Mouse (Mus musculus) liver, embryonic 12.5 days (tissue): Measurements from ENCODE around the gene Izumo1. TPM values are rescaled to one million over a fixed set of nuclear protein-coding genes. Genes with fewer than 3 reads are reported as not detected.

ENCODE experiments used
- polyA plus RNA-seq: library from polyadenylated mRNA; unstranded; fragments of >200 nt; fragmentation: Nextera tagmentation; extraction: Ambion mirVana; gene quantifications from 2 replicates; pipeline ENCODE4 v1.2.1, GENCODE M21; 2016

Izumo1 gene
- polyA plus RNA-seq, 1 experiment from 2014 or later: 0.20 TPM

Other genes starting within 250 kb of the Izumo1 start
- 170 and 179 TPM in 2 replicates for gene Snrnp70, start 226.1 kb upstream of the Izumo1 start, polyA plus RNA-seq
- gene Kcna7, start 216.2 kb upstream of the Izumo1 start, polyA plus RNA-seq: 0.05 and 0.10 TPM in 2 replicates
- 0.81 and 0.87 TPM in 2 replicates for gene Ntf5, start 208.1 kb upstream of the Izumo1 start, polyA plus RNA-seq
- gene Lhb, start 201.0 kb upstream of the Izumo1 start, polyA plus RNA-seq: not detected in 2 replicates
- gene Gys1, start 187.0 kb upstream of the Izumo1 start, polyA plus RNA-seq: 8.6 and 10.2 TPM in 2 replicates
- gene Ruvbl2, start 183.7 kb upstream of the Izumo1 start, polyA plus RNA-seq: 135 and 141 TPM in 2 replicates
- gene Ftl1, start 161.9 kb upstream of the Izumo1 start, polyA plus RNA-seq: 7,751 and 8,218 TPM in 2 replicates
- 147 and 155 TPM in 2 replicates for gene Bax, start 154.9 kb upstream of the Izumo1 start, polyA plus RNA-seq
- gene Tulp2, start 139.9 kb upstream of the Izumo1 start, polyA plus RNA-seq: 1.9 and 2.0 TPM in 2 replicates
- not detected in 2 replicates for gene Gm45808, start 135.0 kb upstream of the Izumo1 start, polyA plus RNA-seq
- gene Dhdh, start 133.0 kb upstream of the Izumo1 start, polyA plus RNA-seq: 2.8 and 3.1 TPM in 2 replicates
- gene Nucb1, start 111.4 kb upstream of the Izumo1 start, polyA plus RNA-seq: 140 and 146 TPM in 2 replicates
- 157 and 165 TPM in 2 replicates for gene Ppp1r15a, start 95.5 kb upstream of the Izumo1 start, polyA plus RNA-seq
- 0.80 and 0.87 TPM in 2 replicates for gene Plekha4, start 95.5 kb upstream of the Izumo1 start, polyA plus RNA-seq
- gene Hsd17b14, start 66.9 kb upstream of the Izumo1 start, polyA plus RNA-seq: 1.5 and 1.8 TPM in 2 replicates
- gene Bcat2, start 51.7 kb upstream of the Izumo1 start, polyA plus RNA-seq: 50.4 and 54.7 TPM in 2 replicates
- not detected in 2 replicates for gene Fgf21, start 6.3 kb upstream of the Izumo1 start, polyA plus RNA-seq
- gene Fut1, start 4.5 kb upstream of the Izumo1 start, polyA plus RNA-seq: 0.15 TPM in 1 of 2 replicates, not detected in the other
- 10.5 and 11.8 TPM in 2 replicates for gene Rasip1, start 5.7 kb downstream of the Izumo1 start, polyA plus RNA-seq
- gene Mamstr, start 18.2 kb downstream of the Izumo1 start, polyA plus RNA-seq: 0.69 and 0.81 TPM in 2 replicates
- 0.05 TPM in 1 of 2 replicates, not detected in the other for gene Fut2, start 44.6 kb downstream of the Izumo1 start, polyA plus RNA-seq
- not detected in 2 replicates for gene Ntn5, start 62.2 kb downstream of the Izumo1 start, polyA plus RNA-seq
- gene Sec1, start 72.6 kb downstream of the Izumo1 start, polyA plus RNA-seq: 0.11 and 0.18 TPM in 2 replicates
- gene Car11, start 78.0 kb downstream of the Izumo1 start, polyA plus RNA-seq: 0.93 and 1.0 TPM in 2 replicates
- 1.1 and 1.8 TPM in 2 replicates for gene Dbp, start 83.3 kb downstream of the Izumo1 start, polyA plus RNA-seq
- 892 and 939 TPM in 2 replicates for gene Rpl18, start 93.6 kb downstream of the Izumo1 start, polyA plus RNA-seq
- gene Sphk2, start 96.2 kb downstream of the Izumo1 start, polyA plus RNA-seq: 14.8 and 16.1 TPM in 2 replicates
- 0.67 and 0.81 TPM in 2 replicates for gene Fam83e, start 99.4 kb downstream of the Izumo1 start, polyA plus RNA-seq
- gene Spaca4, start 104.0 kb downstream of the Izumo1 start, polyA plus RNA-seq: not detected in 2 replicates
- gene Lmtk3, start 161.9 kb downstream of the Izumo1 start, polyA plus RNA-seq: 0.10 and 0.32 TPM in 2 replicates
- gene Sult2b1, start 162.9 kb downstream of the Izumo1 start, polyA plus RNA-seq: 0.77 and 0.81 TPM in 2 replicates
- gene Cyth2, start 192.8 kb downstream of the Izumo1 start, polyA plus RNA-seq: 47.1 and 54.2 TPM in 2 replicates
- gene Kcnj14, start 203.0 kb downstream of the Izumo1 start, polyA plus RNA-seq: 0.27 and 0.50 TPM in 2 replicates
- 61.4 and 67.0 TPM in 2 replicates for gene Grwd1, start 209.1 kb downstream of the Izumo1 start, polyA plus RNA-seq